ENCODE assay signal across 8 mouse cellular contexts in genomic region chr5:105986401-105986800, GRCm38 (mm10).
DNase-seq lines count a peak whose midpoint lies in the region; ATAC-seq and TF ChIP-seq lines count a peak whose summit lies in the region.

No protein-coding gene starts in this region.

- no peaks in the 10 kb centered on the region for H3K27me3 ChIP-seq in limb, embryonic 11.5 days (ENCODE audit: control insufficient read depth, insufficient read depth, low read length)
- no peaks in the 10 kb centered on the region for H3K27me3 ChIP-seq in limb, embryonic 10.5 days (ENCODE audit: low read depth, poor library complexity, severe bottlenecking)

- no peaks in the 10 kb centered on the region for H3K4me1 ChIP-seq in limb, embryonic 11.5 days (ENCODE audit: control insufficient read depth, insufficient read depth, low read length)
- H3K4me1 ChIP-seq in limb, embryonic 10.5 days = no peaks in the 10 kb centered on the region

- no peak overlapping the region for H3K4me3 ChIP-seq in limb, embryonic 11.5 days (ENCODE audit: low read depth, low read length)
- H3K4me3 ChIP-seq in limb, embryonic 10.5 days = no peak overlapping the region
- H3K4me3 ChIP-seq in layer of hippocampus, adult 2 months = no peak overlapping the region

- H3K4me2 ChIP-seq in limb, embryonic 11.5 days (ENCODE audit: low read depth, severe bottlenecking) = no peak overlapping the region

- H3K27ac ChIP-seq in limb, embryonic 11.5 days (replicated peaks; ENCODE audit: low read depth, low read length) = no peak overlapping the region
- H3K27ac ChIP-seq in limb, embryonic 10.5 days = no peak overlapping the region
- no peak overlapping the region for H3K27ac ChIP-seq in layer of hippocampus, adult 2 months

- no peaks in the 10 kb centered on the region for H3K9me3 ChIP-seq in limb, embryonic 11.5 days (ENCODE audit: control insufficient read depth, low read length)
- no peaks in the 10 kb centered on the region for H3K9me3 ChIP-seq in limb, embryonic 10.5 days (replicated peaks)

- H3K9ac ChIP-seq in limb, embryonic 11.5 days (ENCODE audit: low read length) = no peak overlapping the region

- peak; percentile 82 for TF ChIP-seq CTCF in layer of hippocampus, adult 2 months (conservative IDR thresholded peaks at IDR 0.05)

- 41% methylated on average over 7 of the region's 7 CpGs for WGBS in limb, embryonic 11.5 days
- WGBS in limb, embryonic 10.5 days = 41% methylated on average over 7 of the region's 7 CpGs

- ATAC-seq in CD4-positive, CD25-positive, alpha-beta regulatory T cell, adult 4 months = no peak
- ATAC-seq in limb, embryonic 11.5 days (ENCODE audit: insufficient number of reproducible peaks, low FRiP score, low TSS enrichment, low read depth) = no peak
- ATAC-seq in megakaryocyte, adult 5-6 weeks (ENCODE audit: poor library complexity, severe bottlenecking) = no peak

- DNase-seq in CD4-positive, CD25-positive, alpha-beta regulatory T cell, adult 2 months (ENCODE audit: low read depth, low spot score) = peak; percentile 6
- peak; percentile 60 for DNase-seq in limb, embryonic 11.5 days (ENCODE audit: low spot score)
- no peak for DNase-seq in limb, embryonic 10.5 days (ENCODE audit: low spot score)
- peak; percentile 89 to 94 for DNase-seq in cerebellum, postnatal 10 days
- peak; percentile 43 to 57 for DNase-seq in layer of hippocampus, adult 2 months (ENCODE audit: low spot score in 2 of 2)
- peak; percentile 56 for DNase-seq in retina, postnatal 7 days (ENCODE audit: low read depth, low spot score)

- H3K36me3 ChIP-seq in limb, embryonic 11.5 days (ENCODE audit: control insufficient read depth, insufficient read depth, low read length) = no peaks in the 10 kb centered on the region
- no peaks in the 10 kb centered on the region for H3K36me3 ChIP-seq in limb, embryonic 10.5 days
